Mouse (Mus musculus) liver, embryonic 11.5 days (tissue): Measurements from ENCODE around the gene Naxd. TPM values are rescaled to one million over a fixed set of nuclear protein-coding genes. Genes with fewer than 3 reads are reported as not detected.
"Not testable (repeated sequence)": the region's sequence is repeated elsewhere in the genome, so short reads cannot be mapped to it uniquely, and the experiment has no call there.

Source experiments
- ATAC-seq: fragments of 200-750 bp; cut with Nextera tagmentation; replicated peaks from 2 replicates; pipeline ENCODE4 v1.8.0; 2017; ENCODE audit warnings: moderate number of reproducible peaks, mild to moderate bottlenecking, moderate TSS enrichment, moderate library complexity; ENCODE audit not compliant: low FRiP score
- DNase-seq: peaks from one replicate; pipeline ENCODE4 v3.0.0-alpha.2; 2017; ENCODE audit warnings: low spot score
- H3K27ac ChIP-seq: fragments of 300-500 bp; sonication (generic); 2 replicates; pipeline ENCODE4 v1.5.1; 2014; ENCODE audit warnings: mild to moderate bottlenecking, low read depth, low read length, control low read depth
- H3K27me3 ChIP-seq: fragments of 300-500 bp; sonication (generic); replicated peaks from 2 replicates; pipeline ENCODE4 v1.6.1; 2014; ENCODE audit warnings: low read length, mixed read lengths; ENCODE audit not compliant: control insufficient read depth, insufficient read depth
- H3K36me3 ChIP-seq: fragments of 300-500 bp; sonication (generic); 2 replicates; pipeline ENCODE4 v1.6.1; 2014; ENCODE audit warnings: mild to moderate bottlenecking, low read length, moderate library complexity, mixed read lengths; ENCODE audit not compliant: control insufficient read depth, insufficient read depth
- H3K4me1 ChIP-seq: fragments of 300-500 bp; sonication (generic); replicated peaks from 2 replicates; pipeline ENCODE4 v1.6.1; 2014; ENCODE audit warnings: low read length, mixed read lengths; ENCODE audit not compliant: control insufficient read depth, insufficient read depth
- H3K4me2 ChIP-seq: fragments of 300-500 bp; sonication (generic); 2 replicates; pipeline ENCODE4 v1.6.1; 2014; ENCODE audit warnings: mild to moderate bottlenecking, control low read depth, moderate library complexity
- H3K4me3 ChIP-seq: fragments of 300-500 bp; sonication (generic); 2 replicates; pipeline ENCODE4 v1.5.1; 2014; ENCODE audit warnings: low read depth, low read length, control low read depth
- H3K9ac ChIP-seq: fragments of 300-500 bp; sonication (generic); 2 replicates; pipeline ENCODE4 v1.6.1; 2014; ENCODE audit warnings: low read depth, low read length, control low read depth
- H3K9me3 ChIP-seq: fragments of 300-500 bp; sonication (generic); 2 replicates; pipeline ENCODE4 v1.6.1; 2016; ENCODE audit warnings: low read length, inconsistent platforms, mixed read lengths; ENCODE audit not compliant: control insufficient read depth
- WGBS: fragments of 180-500 bp; shearing (Covaris S2); extraction: QIAGEN DNeasy Blood & Tissue Kit; methylation state at CpG from one replicate; pipeline ENCODE4 v1.1.7; 2014; 5-methylcytosine and 5-hydroxymethylcytosine counted together
- polyA plus RNA-seq: library from polyadenylated mRNA; unstranded; fragments of >200 nt; fragmentation: Nextera tagmentation; extraction: Ambion mirVana; gene quantifications from 2 replicates; pipeline ENCODE4 v1.2.1, GENCODE M21; 2014

The Naxd gene
- polyA plus RNA-seq, 1 experiment from 2014 or later, result 73.8 TPM

- 77% methylated on average over 4 of the region's 4 CpGs for WGBS
- H3K4me3 ChIP-seq, H3K27ac ChIP-seq, ATAC-seq, H3K27me3 ChIP-seq, H3K9ac ChIP-seq, H3K36me3 ChIP-seq, H3K9me3 ChIP-seq, DNase-seq: not testable (repeated sequence)
- Histone ChIP-seq H3K4me1 (peaks cover 13% of the 10 kb centered on the region), H3K4me2 (peak overlapping the region; percentile 73)
Observed at GRCm38 (mm10) chr8:11551497-11551896, 54.2 kb downstream of the Naxd start.

DNA sequence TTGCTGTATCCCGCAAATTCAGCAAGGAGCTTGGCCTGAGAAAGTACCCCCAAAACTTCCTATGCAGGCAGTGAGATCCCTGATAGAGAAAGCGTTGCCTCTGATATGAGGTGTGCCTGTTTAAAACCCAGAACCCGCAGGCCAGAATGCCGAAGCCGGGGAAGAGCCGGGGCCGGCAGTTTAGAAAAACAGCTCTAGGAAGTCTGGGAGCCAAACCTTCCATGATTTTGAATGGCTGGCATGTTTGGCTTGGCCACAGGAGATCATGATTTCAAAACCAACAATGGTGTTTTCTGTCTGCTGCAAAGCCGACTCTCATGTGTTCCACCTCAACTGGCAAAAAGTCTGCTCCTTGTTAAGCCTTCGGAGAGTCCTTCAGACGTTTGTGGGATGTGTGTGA, 55.1 kb downstream of the Naxd start:
- H3K4me1 ChIP-seq, result peaks cover 13% of the 10 kb centered on the region
- 84% methylated on average over 10 of the region's 10 CpGs for WGBS
- no peak for DNase-seq
- no peak overlapping the region for H3K4me2 ChIP-seq
- H3K27ac ChIP-seq, result no peak overlapping the region
- no peaks in the 10 kb centered on the region for H3K9me3 ChIP-seq
- H3K4me3 ChIP-seq, result no peak overlapping the region
- no peak overlapping the region for H3K9ac ChIP-seq
- no peak for ATAC-seq
- no peaks in the 10 kb centered on the region for H3K27me3 ChIP-seq
- peaks cover 1% of the 10 kb centered on the region; the same call in 1 of the 2 replicates for H3K36me3 ChIP-seq

- H3K27ac ChIP-seq, result peak within 1 kb of the TSS; percentile 99
- H3K4me3 ChIP-seq, result peak within 1 kb of the TSS; percentile 94
- DNase-seq (peak; percentile 94), ATAC-seq (peak; percentile 73)
- peak within 1 kb of the TSS; percentile 90 for H3K4me2 ChIP-seq
- H3K36me3 ChIP-seq, result no peaks in the 10 kb centered on the region
- WGBS, result under 1% methylated on average over 51 of the region's 52 CpGs
- H3K9me3 ChIP-seq, result no peaks in the 10 kb centered on the region
- peaks cover 21% of the 10 kb centered on the region for H3K4me1 ChIP-seq
- no peaks in the 10 kb centered on the region for H3K27me3 ChIP-seq
- peak within 1 kb of the TSS; percentile 95 for H3K9ac ChIP-seq
Observed at GRCm38 (mm10) chr8:11554799-11555719, 57.8 kb downstream of the Naxd start, which contains the start of gene Ing1. Gene Ing1, plus strand, starts transcription at chr8:11555571.

DNA sequence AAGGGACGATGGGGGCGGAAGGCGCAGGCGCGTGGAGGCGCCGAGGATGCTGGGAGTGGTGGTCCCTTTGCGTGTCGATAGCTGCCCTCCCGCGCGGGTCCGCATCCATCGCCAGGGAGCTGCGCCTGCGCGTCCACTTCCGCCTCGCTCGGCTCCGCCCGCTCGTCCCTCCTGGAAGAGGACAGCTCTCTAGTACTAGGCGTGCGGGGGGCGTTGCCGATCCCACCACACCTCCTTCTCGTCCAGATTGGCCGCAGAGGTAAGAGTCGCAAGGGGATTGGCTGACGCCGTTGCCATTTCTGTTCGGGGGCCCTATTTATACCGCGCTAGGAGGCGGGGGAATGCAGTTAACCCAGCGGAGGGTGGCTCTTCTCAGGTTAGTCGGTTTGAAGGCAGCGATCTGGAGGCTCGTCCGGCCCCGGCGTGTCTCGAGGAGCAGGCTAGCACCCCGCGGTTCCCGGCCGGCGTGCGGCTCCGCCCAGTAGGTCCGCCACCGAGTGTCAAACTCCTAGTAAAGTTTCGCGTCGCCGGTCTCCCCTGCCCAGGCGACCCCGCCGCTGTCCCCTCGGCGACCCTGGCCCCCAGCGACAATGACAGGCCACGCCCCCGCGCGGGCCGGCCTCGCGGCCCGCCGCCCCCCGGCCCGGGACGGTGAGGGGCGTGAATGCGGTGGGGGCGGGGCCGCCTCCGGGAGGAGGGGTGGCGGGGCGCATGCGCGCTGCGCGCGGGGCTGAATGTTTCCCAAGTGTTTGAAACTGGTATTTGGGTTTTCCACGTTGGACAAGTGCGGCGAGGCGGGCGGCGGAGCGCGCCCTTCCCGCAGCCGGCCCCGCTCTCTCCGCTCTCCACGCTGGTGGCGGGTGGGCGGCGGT, 58.6 kb downstream of the Naxd start:
- Histone ChIP-seq H3K4me3 (peak overlapping the region; percentile 94), H3K27ac (peak overlapping the region; percentile 99), H3K36me3 (no peaks in the 10 kb centered on the region), H3K9me3 (no peaks in the 10 kb centered on the region), H3K4me1 (peaks cover 20% of the 10 kb centered on the region), H3K4me2 (peak overlapping the region; percentile 90), H3K27me3 (no peaks in the 10 kb centered on the region), H3K9ac (peak overlapping the region; percentile 95)
- under 1% methylated on average over 102 of the region's 103 CpGs for WGBS
- ATAC-seq, result peak; percentile 79
- peak; percentile 96 for DNase-seq

DNA sequence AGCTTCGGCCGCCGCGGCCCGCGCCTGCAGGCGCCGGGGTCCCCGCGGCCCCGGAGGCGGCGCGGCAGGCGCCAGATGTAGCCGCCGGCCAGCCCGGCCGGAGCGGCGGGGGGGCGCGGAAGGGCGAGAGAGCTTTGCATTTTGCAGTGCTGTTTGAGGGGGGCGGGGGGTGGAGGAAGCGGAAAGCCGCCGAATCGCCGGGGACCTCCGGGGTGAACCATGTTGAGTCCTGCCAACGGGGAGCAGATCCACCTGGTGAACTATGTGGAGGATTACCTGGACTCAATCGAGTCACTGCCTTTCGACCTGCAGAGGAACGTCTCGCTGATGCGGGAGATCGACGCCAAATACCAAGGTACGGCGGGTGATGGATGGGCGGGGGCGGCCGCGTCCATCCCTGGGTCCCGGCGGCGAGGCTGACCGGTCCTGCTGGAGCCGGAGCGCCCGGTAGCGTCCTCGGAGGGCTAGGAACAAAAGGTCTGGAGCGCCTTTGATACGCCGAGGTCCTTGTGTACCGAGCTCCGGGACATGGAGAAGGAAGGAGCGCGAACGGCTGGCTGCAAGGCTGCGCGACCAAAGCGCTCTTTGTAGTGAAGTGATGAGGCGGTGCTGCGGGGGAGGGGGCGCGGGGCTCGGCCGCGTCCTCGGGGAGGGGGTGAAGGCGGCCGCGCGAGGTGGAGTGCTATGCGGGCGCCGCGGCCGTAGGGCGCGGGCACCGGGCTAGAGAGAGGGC, 59.6 kb downstream of the Naxd start:
- peak overlapping the region; percentile 99 for H3K27ac ChIP-seq
- H3K9me3 ChIP-seq, result no peaks in the 10 kb centered on the region
- peak overlapping the region; percentile 95 for H3K9ac ChIP-seq
- ATAC-seq (no peak), DNase-seq (peak; percentile 63)
- H3K4me1 ChIP-seq, result peaks cover 17% of the 10 kb centered on the region
- under 1% methylated on average over 83 of the region's 85 CpGs for WGBS
- H3K27me3 ChIP-seq, result no peaks in the 10 kb centered on the region
- H3K36me3 ChIP-seq, result peaks cover 7% of the 10 kb centered on the region
- peak overlapping the region; percentile 90 for H3K4me2 ChIP-seq
- H3K4me3 ChIP-seq, result peak overlapping the region; percentile 94

GRCm38 (mm10) chr8:11557424-11557767, 60.1 kb downstream of the Naxd start:
- no peak for DNase-seq
- WGBS, result 1% methylated on average over 30 of the region's 32 CpGs
- no peak for ATAC-seq

DNA sequence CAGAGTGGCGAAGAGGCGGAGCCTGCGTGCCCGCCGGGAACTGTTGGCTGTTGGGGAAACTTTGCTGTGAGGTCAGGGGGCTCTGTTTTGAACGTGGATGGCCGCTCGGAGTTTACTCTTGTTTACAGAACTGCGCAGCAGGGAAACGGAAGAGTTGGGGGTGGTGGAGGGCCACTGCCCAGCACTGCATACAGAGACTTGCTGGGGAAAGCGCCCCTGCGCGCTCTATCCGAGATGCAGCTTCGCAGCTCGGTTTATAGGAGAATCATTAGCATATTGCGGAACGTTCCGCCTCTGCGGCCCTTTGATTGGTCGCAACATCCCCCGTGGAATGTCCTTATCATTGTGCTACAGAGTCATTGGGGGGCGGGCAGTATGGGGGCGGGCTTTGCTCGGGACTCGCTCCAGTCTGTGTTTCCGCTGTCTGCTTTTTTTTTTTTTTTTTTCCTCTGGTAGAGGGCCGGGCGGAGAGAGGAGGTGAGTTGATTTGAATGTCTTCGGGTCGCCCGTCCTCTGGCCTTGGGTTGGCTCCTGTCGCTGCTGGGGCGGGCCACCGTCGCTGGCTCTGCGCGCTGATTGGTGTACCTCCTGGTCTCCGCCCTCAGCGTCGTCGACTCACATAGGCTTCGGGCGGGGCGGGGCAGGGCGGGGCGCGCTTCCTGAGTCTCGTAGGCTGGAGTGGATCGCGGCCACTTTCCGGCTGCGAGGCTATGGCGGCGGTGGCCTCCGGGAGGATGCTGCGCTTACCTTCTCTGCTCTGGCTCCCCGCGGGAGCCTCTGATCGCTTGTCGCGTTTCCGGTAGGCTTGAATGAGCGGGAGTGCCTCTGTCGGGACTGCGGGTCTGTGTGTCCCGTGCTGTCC, 60.7 kb downstream of the Naxd start:
- Histone ChIP-seq H3K9me3 (no peaks in the 10 kb centered on the region), H3K4me3 (peak overlapping the region; percentile 94), H3K4me1 (peaks cover 17% of the 10 kb centered on the region), H3K27ac (peak overlapping the region; percentile 99), H3K4me2 (peak overlapping the region; percentile 90), H3K36me3 (peaks cover 10% of the 10 kb centered on the region), H3K9ac (peak overlapping the region; percentile 95), H3K27me3 (no peaks in the 10 kb centered on the region)
- under 1% methylated on average over 67 of the region's 67 CpGs for WGBS
- DNase-seq, result peak; percentile 98
- peak; percentile 82 for ATAC-seq

More at GRCm38 (mm10) chr8:11557424-11557767, 60.1 kb downstream of the Naxd start:
- peak overlapping the region; percentile 94 for H3K4me3 ChIP-seq
- no peaks in the 10 kb centered on the region for H3K9me3 ChIP-seq
- peak overlapping the region; percentile 90 for H3K4me2 ChIP-seq
- H3K9ac ChIP-seq, result peak overlapping the region; percentile 95
- H3K27ac ChIP-seq, result peak overlapping the region; percentile 99
- peaks cover 17% of the 10 kb centered on the region for H3K4me1 ChIP-seq
- H3K36me3 ChIP-seq, result peaks cover 10% of the 10 kb centered on the region
- no peaks in the 10 kb centered on the region for H3K27me3 ChIP-seq
